Mouse (Mus musculus) liver, embryonic 14.5 days (tissue): ENCODE data around the gene Nr4a3.

Experiments used
- CTCF ChIP-seq: IDR thresholded peaks from 2 replicates; pipeline ENCODE4 v1.5.1; 2016; ENCODE audit warnings: antibody characterized with exemption, low read depth, control low read depth
- EP300 ChIP-seq: IDR thresholded peaks from 2 replicates; pipeline ENCODE4 v1.6.1; 2016; ENCODE audit warnings: antibody characterized with exemption, low read depth

DNA sequence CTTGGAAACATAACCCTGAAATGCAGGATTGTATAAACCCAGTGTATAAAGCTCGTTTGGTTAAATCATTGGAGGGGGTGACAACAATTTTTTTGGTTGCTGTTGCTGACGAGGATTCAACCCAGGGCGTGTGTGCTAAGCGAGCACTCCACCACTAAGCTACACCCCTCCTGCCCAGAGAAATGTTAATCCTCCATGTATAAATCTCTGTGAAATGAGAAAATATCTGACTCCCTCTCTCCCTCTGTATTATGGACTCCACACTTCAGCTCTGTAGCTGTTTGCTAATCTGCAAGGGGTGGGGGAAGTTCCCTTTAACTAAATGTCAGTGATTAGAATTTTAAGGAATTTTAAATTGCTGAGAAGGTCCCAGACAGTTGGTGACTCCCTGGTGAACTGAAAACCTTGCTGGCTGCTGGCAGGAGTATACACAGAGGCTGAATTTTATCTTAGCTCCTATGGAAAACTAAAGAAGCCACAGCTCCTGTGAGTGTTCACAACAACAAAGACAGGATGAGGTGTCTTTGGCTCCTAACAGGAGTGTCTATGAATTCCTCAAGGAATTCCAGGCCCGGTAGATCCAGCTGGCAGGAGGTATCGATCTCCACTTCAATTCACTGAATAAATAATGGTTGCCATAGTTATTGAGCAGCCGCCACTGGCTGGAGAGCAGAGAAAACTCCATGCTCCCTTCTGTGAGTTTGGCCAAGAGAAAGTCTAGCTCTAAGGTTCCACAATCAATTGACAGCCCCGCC is 34.5 kb downstream of the Nr4a3 start:
- TF ChIP-seq EP300, result no peak
- no peak for TF ChIP-seq CTCF
